Comparison of ENCODE assay signal across 27 mouse cellular contexts in genomic region chr4:107298071-107298606, GRCm38 (mm10). TPM values are rescaled to one million over a fixed set of nuclear protein-coding genes. Genes with fewer than 3 reads are reported as not detected.
DNase-seq lines count a peak whose midpoint lies in the region; ATAC-seq and TF ChIP-seq lines count a peak whose summit lies in the region.
"Had no signal": no experiment of that assay in that cellular context is flagged by ENCODE, and none has a peak within 500 bp of the region (broad histone marks: within the 10 kb centered on the region; RNA-seq: fewer than 3 reads in every experiment).

No protein-coding gene starts in this region.

- H3K4me3 ChIP-seq in intestine, embryonic 16.5 days (ENCODE audit: low read length) = no peak overlapping the region
- H3K4me3 ChIP-seq in intestine, embryonic 15.5 days (replicated peaks) = no peak overlapping the region
- H3K4me3 ChIP-seq in kidney, adult 2 months (ENCODE audit: insufficient read depth, low read depth, low read length) = no peak overlapping the region
- H3K4me3 ChIP-seq in kidney, embryonic 14.5 days (ENCODE audit: low read length) = no peak overlapping the region
- H3K4me3 ChIP-seq in midbrain, embryonic 11.5 days (ENCODE audit: low read depth, low read length) = no peak overlapping the region
- H3K4me3 ChIP-seq in midbrain, embryonic 10.5 days = no peak overlapping the region
- H3K4me3 ChIP-seq: forebrain, embryonic 10.5 days; forebrain, embryonic 13.5 days; heart, adult 2 months; heart, embryonic 10.5 days; heart, embryonic 13.5 days had no signal

- H3K4me2 ChIP-seq in intestine, embryonic 16.5 days (ENCODE audit: low read depth, low read length) = no peak overlapping the region
- H3K4me2 ChIP-seq in intestine, embryonic 15.5 days (replicated peaks) = no peak overlapping the region
- no peak overlapping the region for H3K4me2 ChIP-seq in kidney, embryonic 14.5 days (replicated peaks; ENCODE audit: low read depth, low read length)
- H3K4me2 ChIP-seq in midbrain, embryonic 11.5 days = no peak overlapping the region
- H3K4me2 ChIP-seq: forebrain, embryonic 13.5 days; heart, embryonic 13.5 days had no signal

- peak; percentile 54 for ATAC-seq in intestine, embryonic 16.5 days
- no peak for ATAC-seq in intestine, embryonic 15.5 days
- no peak for ATAC-seq in kidney, embryonic 14.5 days (ENCODE audit: low FRiP score, low TSS enrichment)
- no peak for ATAC-seq in midbrain, embryonic 11.5 days (ENCODE audit: low FRiP score)
- ATAC-seq: activated CD4-positive, CD25-positive, alpha-beta regulatory T cell, adult 4 months; forebrain, embryonic 13.5 days; forebrain, embryonic 16.5 days had no signal

- no peak for TF ChIP-seq CTCF in kidney, adult 2 months (conservative IDR thresholded peaks at IDR 0.05; ENCODE audit: insufficient read depth, insufficient read length, low read depth, low read length)

- H3K36me3 ChIP-seq in intestine, embryonic 16.5 days (ENCODE audit: control insufficient read depth, insufficient read depth, low read length) = no peaks in the 10 kb centered on the region
- H3K36me3 ChIP-seq in intestine, embryonic 15.5 days = no peaks in the 10 kb centered on the region
- no peaks in the 10 kb centered on the region for H3K36me3 ChIP-seq in kidney, adult 2 months (ENCODE audit: control insufficient read depth, insufficient read depth, low read length)
- H3K36me3 ChIP-seq in kidney, embryonic 14.5 days (ENCODE audit: control insufficient read depth, insufficient read depth, low read length) = no peaks in the 10 kb centered on the region
- H3K36me3 ChIP-seq in midbrain, embryonic 11.5 days (ENCODE audit: control insufficient read depth, insufficient read depth, low read length) = no peaks in the 10 kb centered on the region
- no peaks in the 10 kb centered on the region for H3K36me3 ChIP-seq in midbrain, embryonic 10.5 days
- H3K36me3 ChIP-seq: forebrain, embryonic 10.5 days; heart, embryonic 10.5 days; heart, embryonic 13.5 days had no signal

- H3K9ac ChIP-seq in intestine, embryonic 16.5 days (ENCODE audit: low read depth, low read length) = no peak overlapping the region
- H3K9ac ChIP-seq in intestine, embryonic 15.5 days = no peak overlapping the region
- no peak overlapping the region for H3K9ac ChIP-seq in kidney, embryonic 14.5 days (ENCODE audit: low read depth, low read length)
- no peak overlapping the region for H3K9ac ChIP-seq in midbrain, embryonic 11.5 days (ENCODE audit: low read length)
- H3K9ac ChIP-seq: forebrain, embryonic 13.5 days; heart, embryonic 13.5 days had no signal

- WGBS in intestine, embryonic 16.5 days = 71% methylated on average over 8 of the region's 8 CpGs
- WGBS in intestine, embryonic 15.5 days = 72% methylated on average over 8 of the region's 8 CpGs
- 68% methylated on average over 8 of the region's 8 CpGs for whole genome bisulfite sequencing in kidney, adult 2 months
- WGBS in kidney, embryonic 14.5 days = 78% methylated on average over 8 of the region's 8 CpGs
- 83% methylated on average over 8 of the region's 8 CpGs for WGBS in midbrain, embryonic 11.5 days
- WGBS in midbrain, embryonic 10.5 days = 88% methylated on average over 8 of the region's 8 CpGs

- H3K27ac ChIP-seq in intestine, embryonic 16.5 days (ENCODE audit: low read length) = no peak overlapping the region
- H3K27ac ChIP-seq in intestine, embryonic 15.5 days = no peak overlapping the region
- H3K27ac ChIP-seq in kidney, adult 2 months (ENCODE audit: insufficient read depth, low read depth, low read length) = no peak overlapping the region
- no peak overlapping the region for H3K27ac ChIP-seq in kidney, embryonic 14.5 days (ENCODE audit: low read depth, low read length)
- H3K27ac ChIP-seq in midbrain, embryonic 11.5 days (ENCODE audit: low read depth, low read length) = no peak overlapping the region
- no peak overlapping the region for H3K27ac ChIP-seq in midbrain, embryonic 10.5 days (replicated peaks)
- H3K27ac ChIP-seq: forebrain, embryonic 10.5 days; forebrain, embryonic 13.5 days; heart, adult 2 months; heart, embryonic 10.5 days; heart, embryonic 13.5 days had no signal

- peaks cover 12% of the 10 kb centered on the region for H3K4me1 ChIP-seq in intestine, embryonic 16.5 days (ENCODE audit: control insufficient read depth, insufficient read depth, low read length)
- 0 out of 2 replicates have a peak, but pooled peaks cover 8% of the 10 kb centered on the region for H3K4me1 ChIP-seq in intestine, embryonic 15.5 days (replicated peaks)
- peaks cover 10% of the 10 kb centered on the region for H3K4me1 ChIP-seq in kidney, adult 2 months (ENCODE audit: control insufficient read depth, insufficient read depth, low read length)
- H3K4me1 ChIP-seq in kidney, embryonic 14.5 days (ENCODE audit: control insufficient read depth, insufficient read depth, low read length) = no peaks in the 10 kb centered on the region
- no peaks in the 10 kb centered on the region for H3K4me1 ChIP-seq in midbrain, embryonic 11.5 days (ENCODE audit: control insufficient read depth, insufficient read depth, low read length)
- no peaks in the 10 kb centered on the region for H3K4me1 ChIP-seq in midbrain, embryonic 10.5 days
- H3K4me1 ChIP-seq: forebrain, embryonic 10.5 days; forebrain, embryonic 13.5 days; heart, embryonic 10.5 days; heart, embryonic 13.5 days had no signal

- no peaks in the 10 kb centered on the region for H3K9me3 ChIP-seq in intestine, embryonic 16.5 days (ENCODE audit: control insufficient read depth, low read length)
- H3K9me3 ChIP-seq in intestine, embryonic 15.5 days = no peaks in the 10 kb centered on the region
- no peaks in the 10 kb centered on the region for H3K9me3 ChIP-seq in kidney, embryonic 14.5 days (ENCODE audit: control insufficient read depth, low read length)
- H3K9me3 ChIP-seq in midbrain, embryonic 11.5 days (ENCODE audit: control insufficient read depth, low read length) = no peaks in the 10 kb centered on the region
- H3K9me3 ChIP-seq in midbrain, embryonic 10.5 days (replicated peaks) = no peaks in the 10 kb centered on the region
- H3K9me3 ChIP-seq: forebrain, embryonic 10.5 days; forebrain, embryonic 13.5 days; heart, embryonic 10.5 days; heart, embryonic 13.5 days had no signal

- no peaks in the 10 kb centered on the region for H3K27me3 ChIP-seq in intestine, embryonic 16.5 days (replicated peaks; ENCODE audit: control insufficient read depth, insufficient read depth, low read length)
- no peaks in the 10 kb centered on the region for H3K27me3 ChIP-seq in intestine, embryonic 15.5 days (replicated peaks)
- H3K27me3 ChIP-seq in kidney, adult 2 months (replicated peaks; ENCODE audit: control insufficient read depth, insufficient read depth, low read length) = no peaks in the 10 kb centered on the region
- no peaks in the 10 kb centered on the region for H3K27me3 ChIP-seq in kidney, embryonic 14.5 days (ENCODE audit: control insufficient read depth, insufficient read depth, low read length)
- no peaks in the 10 kb centered on the region for H3K27me3 ChIP-seq in midbrain, embryonic 11.5 days (ENCODE audit: control insufficient read depth, insufficient read depth, low read length)
- H3K27me3 ChIP-seq in midbrain, embryonic 10.5 days (ENCODE audit: low read depth, poor library complexity, severe bottlenecking) = no peaks in the 10 kb centered on the region
- H3K27me3 ChIP-seq: forebrain, embryonic 13.5 days had no signal

- TF ChIP-seq POLR2A in kidney, adult 2 months (IDR thresholded peaks at IDR 0.05; ENCODE audit: low read depth, low read length) = no peak

- peak; percentile 73 for DNase-seq in kidney, adult 2 months
- peak; percentile 28 for DNase-seq in midbrain, embryonic 11.5 days (ENCODE audit: low spot score, missing footprints)
- no peak for DNase-seq in midbrain, embryonic 10.5 days (ENCODE audit: low spot score)
- DNase-seq in testis, postnatal 14 days (ENCODE audit: low spot score) = no peak
- DNase-seq in lung, postnatal 4 days = no peak
- DNase-seq: adrenal gland, adult 8-10 months; adrenal gland, postnatal 25 days; cerebellum, adult 18-20 months; cerebellum, adult 9-10 months; cerebellum, postnatal 14 days; gastrocnemius, postnatal 10 days; gastrocnemius, postnatal 36 days; heart, adult 2 months; heart, postnatal 14 days; heart, postnatal 4 days had no signal

RNA-seq across cellular contexts. Expression of gene Dio1, which starts 8.8 kb away (rescaled TPM):
- polyA plus RNA-seq in intestine, embryonic 16.5 days (2015; fragmentation: Nextera tagmentation; extraction: Ambion mirVana) = 3.3 and 5.2 TPM in 2 replicates
- 1.5 and 1.9 TPM in 2 replicates for polyA plus RNA-seq in intestine, embryonic 15.5 days (2015; fragmentation: Nextera tagmentation; extraction: Ambion mirVana)
- polyA plus RNA-seq in kidney, adult 2 months (2012; rRNA removed) = 70.0 and 72.9 TPM in 2 replicates
- 0.38 TPM in 1 of 2 replicates, not detected in the other for polyA plus RNA-seq in kidney, embryonic 14.5 days (2014; fragmentation: Nextera tagmentation; extraction: Ambion mirVana)
- not detected in 2 replicates for polyA plus RNA-seq in midbrain, embryonic 11.5 days (2014; fragmentation: Nextera tagmentation; extraction: Ambion mirVana)
- polyA plus RNA-seq in midbrain, embryonic 10.5 days (2016; fragmentation: Nextera tagmentation; extraction: Ambion mirVana) = not detected in 2 replicates
- polyA plus RNA-seq: activated CD4-positive, CD25-positive, alpha-beta regulatory T cell, adult 4 months; embryonic facial prominence, embryonic 11.5 days; embryonic facial prominence, embryonic 14.5 days; forebrain, embryonic 10.5 days; forebrain, embryonic 13.5 days; forebrain, embryonic 16.5 days; heart, adult 2 months; heart, embryonic 10.5 days; heart, embryonic 13.5 days; hindbrain, embryonic 11.5 days had no signal

RNA-seq across cellular contexts. Expression of gene Yipf1, which starts 16.0 kb away (rescaled TPM):
- polyA plus RNA-seq in intestine, embryonic 16.5 days (2015; fragmentation: Nextera tagmentation; extraction: Ambion mirVana) = 84.5 and 88.5 TPM in 2 replicates
- 69.3 and 76.8 TPM in 2 replicates for polyA plus RNA-seq in intestine, embryonic 15.5 days (2015; fragmentation: Nextera tagmentation; extraction: Ambion mirVana)
- 55.7 and 67.6 TPM in 2 replicates for polyA plus RNA-seq in kidney, adult 2 months (2012; rRNA removed)
- polyA plus RNA-seq in kidney, embryonic 14.5 days (2014; fragmentation: Nextera tagmentation; extraction: Ambion mirVana) = 44.6 and 51.4 TPM in 2 replicates
- 36.0 and 40.2 TPM in 2 replicates for polyA plus RNA-seq in midbrain, embryonic 11.5 days (2014; fragmentation: Nextera tagmentation; extraction: Ambion mirVana)
- 37.8 and 42.6 TPM in 2 replicates for polyA plus RNA-seq in midbrain, embryonic 10.5 days (2016; fragmentation: Nextera tagmentation; extraction: Ambion mirVana)

RNA-seq across cellular contexts. Expression of gene Hspb11, which starts 44.7 kb away (rescaled TPM):
- polyA plus RNA-seq in intestine, embryonic 16.5 days (2015; fragmentation: Nextera tagmentation; extraction: Ambion mirVana) = 22.6 and 26.7 TPM in 2 replicates
- polyA plus RNA-seq in intestine, embryonic 15.5 days (2015; fragmentation: Nextera tagmentation; extraction: Ambion mirVana) = 29.4 and 31.9 TPM in 2 replicates
- 4.2 and 7.1 TPM in 2 replicates for polyA plus RNA-seq in kidney, adult 2 months (2012; rRNA removed)
- 39.6 and 56.6 TPM in 2 replicates for polyA plus RNA-seq in kidney, embryonic 14.5 days (2014; fragmentation: Nextera tagmentation; extraction: Ambion mirVana)
- polyA plus RNA-seq in midbrain, embryonic 11.5 days (2014; fragmentation: Nextera tagmentation; extraction: Ambion mirVana) = 27.2 and 30.2 TPM in 2 replicates
- polyA plus RNA-seq in midbrain, embryonic 10.5 days (2016; fragmentation: Nextera tagmentation; extraction: Ambion mirVana) = 25.6 and 25.9 TPM in 2 replicates

RNA-seq across cellular contexts. Expression of gene Lrrc42, which starts 44.8 kb away (rescaled TPM):
- 48.3 and 49.6 TPM in 2 replicates for polyA plus RNA-seq in intestine, embryonic 16.5 days (2015; fragmentation: Nextera tagmentation; extraction: Ambion mirVana)
- 53.5 TPM in 2 replicates for polyA plus RNA-seq in intestine, embryonic 15.5 days (2015; fragmentation: Nextera tagmentation; extraction: Ambion mirVana)
- polyA plus RNA-seq in kidney, adult 2 months (2012; rRNA removed) = 10.5 and 11.7 TPM in 2 replicates
- polyA plus RNA-seq in kidney, embryonic 14.5 days (2014; fragmentation: Nextera tagmentation; extraction: Ambion mirVana) = 101 and 113 TPM in 2 replicates
- 69.8 and 70.0 TPM in 2 replicates for polyA plus RNA-seq in midbrain, embryonic 11.5 days (2014; fragmentation: Nextera tagmentation; extraction: Ambion mirVana)
- 75.0 and 83.0 TPM in 2 replicates for polyA plus RNA-seq in midbrain, embryonic 10.5 days (2016; fragmentation: Nextera tagmentation; extraction: Ambion mirVana)

Comparison
In these comparisons a context has a peak if more than half of its experiments do, and no peak if none do; other contexts are left out.
1. DNase-seq: peak in kidney, adult 2 months (single experiment) and midbrain, embryonic 11.5 days (single experiment); none in midbrain, embryonic 10.5 days (single experiment), testis, postnatal 14 days (single experiment) and lung, postnatal 4 days (0 of 2).
2. RNA of gene Dio1, which starts 8.8 kb away (polyA plus RNA-seq): 70.0 to 72.9 TPM in kidney, adult 2 months; 3.3 to 5.2 TPM in intestine, embryonic 16.5 days, 1.5 to 1.9 TPM in intestine, embryonic 15.5 days, 0.38 TPM in kidney, embryonic 14.5 days, not detected in midbrain, embryonic 11.5 days and not detected in midbrain, embryonic 10.5 days; every median in the first group is over 10 times any median in the second.